8 mouse cellular contexts compared by ENCODE assay signal in genomic region chr1:83811162-83811561, GRCm38 (mm10).
DNase-seq lines count a peak whose midpoint lies in the region; TF ChIP-seq lines count a peak whose summit lies in the region.
"Not testable (repeated sequence)": the region's sequence is repeated elsewhere in the genome, so short reads cannot be mapped to it uniquely, and the experiment has no call there.

No protein-coding gene starts in this region.

- peak; percentile 21 for DNase-seq in 416B (ENCODE audit: low read depth)
- DNase-seq in R1 (ENCODE audit: low read depth, low spot score) = peak; percentile 71
- DNase-seq in embryo, embryonic 10 days (ENCODE audit: low spot score) = peak; percentile 32
- DNase-seq in gastrocnemius, adult 2 months = not testable (repeated sequence)
- DNase-seq in kidney, adult 18-20 months = peak; percentile 14
- DNase-seq in liver = peak; percentile 5
- DNase-seq in midbrain, embryonic 10.5 days (ENCODE audit: low spot score) = peak; percentile 35
- DNase-seq in testis, postnatal 10 days (ENCODE audit: low spot score) = peak; percentile 39

- not testable (repeated sequence) for H3K36me3 ChIP-seq in midbrain, embryonic 10.5 days

- H3K4me3 ChIP-seq in gastrocnemius, adult 2 months; midbrain, embryonic 10.5 days: not testable (repeated sequence)

- H3K9me3 ChIP-seq in midbrain, embryonic 10.5 days (replicated peaks) = not testable (repeated sequence)

- intact Hi-C loops in gastrocnemius, adult 2 months (cut with DNase I) = not testable (repeated sequence)

- H3K27me3 ChIP-seq in midbrain, embryonic 10.5 days (ENCODE audit: low read depth, poor library complexity, severe bottlenecking) = not testable (repeated sequence)

- TF ChIP-seq CTCF in gastrocnemius, adult 2 months (IDR thresholded peaks at IDR 0.05) = peak; percentile 30; the same call in 1 of the 2 replicates

- H3K4me1 ChIP-seq in midbrain, embryonic 10.5 days = not testable (repeated sequence)

- not testable (repeated sequence) for H3K27ac ChIP-seq in gastrocnemius, adult 2 months; midbrain, embryonic 10.5 days (replicated peaks)

- WGBS in midbrain, embryonic 10.5 days = 53% methylated on average over 6 of the region's 6 CpGs
